In genomic region chr3:14959586-14959985, GRCm38 (mm10) we compare ENCODE assay signal across 8 mouse cellular contexts.
DNase-seq lines count a peak whose midpoint lies in the region; ATAC-seq and TF ChIP-seq lines count a peak whose summit lies in the region.
"Had no signal": no experiment of that assay in that cellular context is flagged by ENCODE, and none has a peak within 500 bp of the region (broad histone marks: within the 10 kb centered on the region; RNA-seq: fewer than 3 reads in every experiment).

No protein-coding gene starts in this region.

- H3K9me3 ChIP-seq in ES-E14 (ENCODE audit: control insufficient read depth, insufficient read depth, low read depth, low read length) = no peaks in the 10 kb centered on the region
- no peaks in the 10 kb centered on the region for H3K9me3 ChIP-seq in hindbrain, embryonic 13.5 days

- H3K9ac ChIP-seq in ES-E14 (ENCODE audit: insufficient read depth, low read depth, low read length, poor library complexity, severe bottlenecking) = no peak overlapping the region
- H3K9ac ChIP-seq in hindbrain, embryonic 13.5 days = no peak overlapping the region

- in situ Hi-C loops in ES-E14 (cut with MboI; ENCODE audit: low sequenced_read_pairs in 2 of 2, unreplicated experiment in 2 of 2) = no loop called here

- H3K4me2 ChIP-seq in hindbrain, embryonic 13.5 days = no peak overlapping the region

- H3K27ac ChIP-seq in ES-E14 (ENCODE audit: insufficient read depth, low read depth, low read length, poor library complexity, severe bottlenecking) = no peak overlapping the region
- no peak overlapping the region for H3K27ac ChIP-seq in hindbrain, embryonic 13.5 days

- no peak overlapping the region for H3K4me3 ChIP-seq in ES-E14 (ENCODE audit: insufficient read depth in 1 of 2, low read depth in 1 of 2, low read length in 2 of 2, poor library complexity in 1 of 2, severe bottlenecking in 1 of 2)
- H3K4me3 ChIP-seq in hindbrain, embryonic 13.5 days = no peak overlapping the region

- H3K27me3 ChIP-seq in hindbrain, embryonic 13.5 days = no peaks in the 10 kb centered on the region

- 0% methylated on average over 1 of the region's 1 CpGs for WGBS in hindbrain, embryonic 13.5 days

- no peaks in the 10 kb centered on the region for H3K36me3 ChIP-seq in ES-E14 (ENCODE audit: control insufficient read depth, insufficient read depth, low read length, poor library complexity, severe bottlenecking)
- H3K36me3 ChIP-seq in hindbrain, embryonic 13.5 days = no peaks in the 10 kb centered on the region

- peaks cover 3 to 5% of the 10 kb centered on the region in 2 experiments; a peak in 1 of 4 replicates for H3K4me1 ChIP-seq in ES-E14 (ENCODE audit: control insufficient read depth in 2 of 2, insufficient read depth in 2 of 2, low read length in 2 of 2, poor library complexity in 1 of 2)
- H3K4me1 ChIP-seq in hindbrain, embryonic 13.5 days (replicated peaks) = no peaks in the 10 kb centered on the region; the same call in 1 of the 2 replicates

- ATAC-seq in hindbrain, embryonic 13.5 days (ENCODE audit: low FRiP score) = peak; percentile 83

- DNase-seq in ES-E14 (ENCODE audit: low read depth, low spot score) (peak; percentile 56), adipocyte (ENCODE audit: low spot score) (peak; percentile 18)
- peak; percentile 25 for DNase-seq in mesoderm, embryonic 11.5 days (ENCODE audit: low read depth, low spot score)
- no peak for DNase-seq in thymus, postnatal 0 days (ENCODE audit: low spot score)
- DNase-seq in cerebellum, postnatal 25 days = no peak
- DNase-seq in spleen, postnatal 4 days (ENCODE audit: low spot score in 2 of 2) = no peak
- DNase-seq: thymus, postnatal 14 days had no signal

TF ChIP-seq in ES-E14, 5 proteins besides CTCF, POLR2A, EP300 and RAD21:
- 0 out of 2 replicates have a peak, but pooled peaks have one; percentile 32 for TF ChIP-seq CHD2 (IDR thresholded peaks at IDR 0.05; ENCODE audit: low read depth, low read length)
- no peak for TF ChIP-seq ZNF384 (IDR thresholded peaks at IDR 0.05; ENCODE audit: low read depth, low read length)

Comparison
In these comparisons a context has a peak if more than half of its experiments do, and no peak if none do; other contexts are left out.
1. DNase-seq: peak in ES-E14 (single experiment), adipocyte (single experiment) and mesoderm, embryonic 11.5 days (single experiment); none in thymus, postnatal 0 days (single experiment), cerebellum, postnatal 25 days (0 of 2) and spleen, postnatal 4 days (0 of 2).